Mouse (Mus musculus) brain, embryonic 14.5 days (tissue): ENCODE data around the gene Slc23a2. TPM values are rescaled to one million over a fixed set of nuclear protein-coding genes. Genes with fewer than 3 reads are reported as not detected.

Experiments
- DNase-seq: peaks from one replicate; pipeline ENCODE4 v3.0.0-alpha.2; 2011; ENCODE audit warnings: low read depth
- CTCF ChIP-seq: fragments of 200-500 bp; IDR thresholded peaks from 2 replicates; pipeline ENCODE4 v1.5.1; 2012; ENCODE audit warnings: inconsistent platforms, mild to moderate bottlenecking, moderate library complexity, borderline replicate concordance; ENCODE audit not compliant: insufficient read depth, insufficient read length; ENCODE audit errors: extremely low read depth
- POLR2A ChIP-seq: fragments of 200-500 bp; IDR thresholded peaks from 2 replicates; pipeline ENCODE4 v1.6.1; 2012; ENCODE audit warnings: mild to moderate bottlenecking, inconsistent platforms, borderline replicate concordance; ENCODE audit not compliant: poor library complexity, insufficient read depth, insufficient read length, severe bottlenecking; ENCODE audit errors: extremely low read depth
- polyA plus RNA-seq: library from polyadenylated mRNA; depleted of rRNA; stranded (reverse); fragments of >200 nt; gene quantifications from 2 replicates; pipeline ENCODE4 v1.2.3, GENCODE M21; 2012; rRNA removed

The Slc23a2 gene
- polyA plus RNA-seq: 36.3 and 40.9 TPM in 2 replicates

DNA sequence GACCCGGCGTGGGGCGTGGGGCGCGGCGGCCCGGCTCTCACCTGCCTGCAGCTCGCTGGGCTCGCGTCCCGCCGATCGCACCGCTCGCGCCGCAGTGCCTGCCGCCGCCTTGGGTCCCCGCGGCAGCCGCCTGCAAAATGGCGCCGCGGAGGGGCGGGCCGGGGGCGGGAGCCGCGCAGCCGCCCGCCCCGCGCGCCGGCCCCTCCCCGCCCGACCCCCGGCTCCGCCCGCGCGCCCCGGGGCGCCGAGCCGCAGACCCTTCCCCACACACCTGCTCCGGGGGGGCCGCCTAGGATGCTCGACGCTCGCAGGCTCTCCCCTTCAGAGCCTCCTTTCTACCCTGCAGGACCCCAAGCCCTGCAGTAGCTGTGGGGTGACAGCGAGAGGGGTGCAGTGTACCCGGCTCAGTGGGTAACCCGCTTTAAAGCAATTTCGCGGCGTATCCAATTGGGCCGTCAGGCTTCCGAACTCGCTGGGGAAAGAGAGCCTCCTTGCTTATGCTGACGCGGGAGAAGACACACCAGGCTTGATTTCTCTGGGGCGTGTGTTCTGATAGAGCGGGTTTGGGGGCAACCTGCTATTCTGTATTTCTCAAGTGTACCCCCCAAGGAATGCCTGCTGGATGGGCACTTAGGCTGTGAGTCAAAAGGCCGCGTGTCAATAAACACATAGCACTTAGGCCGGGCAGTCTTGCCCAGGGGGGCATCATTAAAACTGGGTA, at the start of gene Slc23a2:
TSS of gene Slc23a2 (minus strand) at position 138 of the 721 bp plus-strand sequence.
- peak; percentile 70 for TF ChIP-seq POLR2A
- TF ChIP-seq CTCF: no peak
- DNase-seq: peak; percentile 72

GRCm38 (mm10) chr2:132190602-132191161, 45.8 kb upstream of the Slc23a2 start:
- TF ChIP-seq CTCF: no peak
- no peak for TF ChIP-seq POLR2A
- peak; percentile 81 for DNase-seq

- TF ChIP-seq CTCF: no peak
- no peak for TF ChIP-seq POLR2A
- no peak for DNase-seq
Observed at GRCm38 (mm10) chr2:132183874-132184273, 39.0 kb upstream of the Slc23a2 start.

DNA sequence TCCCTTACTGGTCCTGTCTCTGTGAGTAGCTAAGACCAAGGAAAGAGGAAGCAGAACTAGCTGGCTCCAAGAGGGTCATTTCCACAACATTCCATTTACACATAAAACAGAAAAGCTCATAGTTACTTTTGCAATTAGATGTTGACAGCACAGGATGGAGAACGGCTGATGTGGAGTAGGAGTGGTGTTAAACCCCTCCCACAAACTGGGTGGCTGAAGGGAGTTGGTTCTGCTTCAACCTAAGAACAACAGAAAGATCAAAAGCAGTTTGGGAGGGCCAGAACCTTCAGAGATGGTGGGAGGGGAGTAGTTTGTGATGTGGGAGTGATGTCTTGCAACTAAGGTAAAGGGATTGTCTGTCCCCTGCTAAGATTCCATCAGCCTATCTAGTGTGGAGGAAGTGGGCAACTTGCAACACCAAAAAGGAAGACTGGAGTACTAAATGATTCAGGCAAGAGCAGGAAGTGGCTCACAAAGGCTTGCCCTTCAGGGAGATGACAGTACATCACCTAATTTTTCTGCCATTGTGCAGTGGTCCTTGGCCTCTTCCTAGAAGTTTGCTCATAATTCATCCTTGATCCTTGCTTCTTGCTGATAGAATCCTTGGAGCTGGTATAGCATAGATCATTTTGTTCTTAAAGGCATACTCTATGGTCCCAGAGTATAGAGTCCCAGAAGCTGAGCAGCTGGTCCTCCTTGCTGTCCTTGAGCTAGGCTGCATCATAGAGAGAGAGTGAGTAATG, 35.7 kb upstream of the Slc23a2 start:
- no peak for DNase-seq
- no peak for TF ChIP-seq POLR2A
- TF ChIP-seq CTCF: no peak

DNA sequence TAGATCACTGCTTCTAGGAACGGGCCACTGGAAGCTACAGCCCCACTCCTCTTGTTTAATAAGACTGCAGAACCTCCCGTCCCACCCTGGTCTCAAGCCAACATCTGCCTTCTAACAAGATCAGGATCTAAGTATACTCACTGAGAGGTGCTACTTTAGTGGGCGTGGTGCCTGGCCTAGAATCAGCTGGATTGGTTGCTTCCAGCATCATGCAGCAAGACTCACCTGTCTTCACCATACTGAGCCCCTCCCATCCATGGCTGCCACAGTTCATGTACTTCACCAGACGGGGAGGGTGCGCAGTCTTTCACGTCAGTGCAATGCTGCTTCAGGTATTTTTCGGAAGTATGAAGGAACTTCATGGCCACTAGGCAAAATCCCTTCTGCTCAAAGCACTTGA, 34.5 kb upstream of the Slc23a2 start:
- DNase-seq: no peak
- TF ChIP-seq CTCF (no peak), POLR2A (no peak)

GRCm38 (mm10) chr2:132177406-132177805, 32.5 kb upstream of the Slc23a2 start:
- no peak for TF ChIP-seq CTCF
- TF ChIP-seq POLR2A: no peak
- DNase-seq: no peak

GRCm38 (mm10) chr2:132176289-132176848, 31.5 kb upstream of the Slc23a2 start:
- TF ChIP-seq POLR2A (no peak), CTCF (no peak)
- DNase-seq: no peak

- no peak for DNase-seq
- no peak for TF ChIP-seq POLR2A
- TF ChIP-seq CTCF: no peak
Observed at GRCm38 (mm10) chr2:132174048-132174447, 29.1 kb upstream of the Slc23a2 start.

DNA sequence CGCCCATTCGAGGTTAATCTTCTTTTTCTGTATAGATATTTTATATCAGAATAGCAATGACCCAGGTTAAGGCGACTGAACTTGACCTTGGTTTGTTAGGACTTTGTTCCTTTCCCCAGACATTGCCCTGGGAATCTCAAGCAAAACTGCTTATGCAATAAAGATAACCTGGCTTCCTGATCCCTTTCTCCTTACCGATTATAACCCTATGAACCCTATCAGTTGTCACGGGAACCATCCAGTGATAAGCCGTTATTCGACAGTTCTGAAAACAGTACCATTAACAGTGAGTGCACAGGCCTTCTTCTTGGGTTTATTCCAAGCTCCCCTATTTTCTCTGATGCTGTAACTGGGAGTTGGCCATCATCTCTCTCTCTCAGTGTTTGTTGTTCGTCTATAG, 27.0 kb upstream of the Slc23a2 start:
- DNase-seq: no peak
- TF ChIP-seq CTCF (no peak), POLR2A (no peak)

DNA sequence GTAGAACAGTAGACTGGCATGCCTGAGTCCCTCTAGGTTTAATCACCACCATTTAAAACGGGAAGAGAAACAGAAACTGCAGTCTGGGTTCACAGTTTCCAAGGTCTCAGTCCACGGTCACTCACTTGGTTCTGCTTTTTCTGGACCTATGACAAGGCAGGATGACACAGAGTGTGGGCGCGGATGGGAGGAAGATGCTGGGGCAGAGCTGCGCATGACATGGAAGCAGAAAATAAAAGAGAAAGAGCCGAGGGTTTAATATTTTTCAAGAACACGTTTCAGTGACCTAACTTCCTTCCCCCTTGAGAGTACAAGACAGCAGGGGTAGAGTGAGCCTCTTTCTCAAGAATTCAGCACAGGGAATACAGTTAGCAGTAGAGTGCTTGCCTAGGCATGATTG, 24.2 kb upstream of the Slc23a2 start:
- no peak for TF ChIP-seq POLR2A
- no peak for TF ChIP-seq CTCF
- no peak for DNase-seq

- TF ChIP-seq CTCF (no peak), POLR2A (no peak)
- DNase-seq: no peak
Observed at GRCm38 (mm10) chr2:132163626-132164025, 18.7 kb upstream of the Slc23a2 start.

DNA sequence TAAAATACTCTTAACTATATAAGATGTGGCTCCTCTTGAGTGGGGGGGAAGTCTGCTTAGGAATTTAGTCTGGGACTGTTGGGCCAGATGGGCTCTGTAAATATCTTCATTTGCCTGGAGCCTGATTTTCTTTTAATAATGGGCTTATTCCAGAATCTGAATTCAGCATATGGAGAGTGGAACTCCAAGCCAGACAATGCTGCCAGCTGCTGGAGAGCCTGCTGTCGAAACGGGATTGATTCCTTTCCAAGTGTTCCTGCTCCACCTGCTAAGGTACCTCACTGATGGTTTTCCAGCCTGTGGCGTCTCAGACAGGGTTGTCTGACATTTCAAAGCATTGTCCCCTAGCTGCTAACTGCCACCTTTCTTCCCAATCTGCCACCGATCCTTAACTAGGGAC, 12.6 kb upstream of the Slc23a2 start:
- TF ChIP-seq CTCF (no peak), POLR2A (no peak)
- DNase-seq: peak; percentile 69

GRCm38 (mm10) chr2:132152670-132153069, 7.8 kb upstream of the Slc23a2 start:
- TF ChIP-seq CTCF (no peak), POLR2A (no peak)
- DNase-seq: no peak
